Mouse (Mus musculus) liver, adult 2 months (tissue): Measurements from ENCODE around the gene Nlrp3.

ENCODE experiments used
- CTCF ChIP-seq: fragments of 200-500 bp; IDR thresholded peaks from 2 replicates; pipeline ENCODE4 v1.5.1; 2011; ENCODE audit warnings: low read depth, low read length, control low read depth
- POLR2A ChIP-seq: fragments of 200-500 bp; IDR thresholded peaks from 2 replicates; pipeline ENCODE4 v1.6.1; 2011; ENCODE audit warnings: low read length, control low read depth; ENCODE audit not compliant: insufficient read depth; ENCODE audit errors: extremely low read depth

DNA sequence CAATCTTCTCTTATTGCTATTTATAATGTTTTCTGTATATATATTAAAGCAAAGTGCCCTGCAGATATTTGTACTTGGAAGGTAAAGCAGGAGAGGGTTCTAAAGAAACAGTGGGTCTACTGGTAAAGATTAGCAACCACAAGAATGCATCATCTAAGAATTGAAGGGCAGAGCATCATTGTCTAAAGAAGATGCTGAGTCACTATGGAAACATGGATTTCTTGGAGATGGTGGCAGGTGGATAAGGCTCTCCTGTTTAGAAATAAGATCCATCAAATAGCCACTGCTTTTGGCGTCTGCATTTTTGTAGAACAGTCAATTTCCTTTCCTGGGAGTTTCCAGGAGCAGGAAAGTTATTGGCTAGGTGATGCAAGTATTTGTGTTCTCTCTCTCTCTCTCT lies 60.9 kb downstream of the Nlrp3 start:
- no peak for TF ChIP-seq CTCF
- no peak for TF ChIP-seq POLR2A
